Mouse (Mus musculus) spleen, postnatal 36 days (tissue): ENCODE measurements around the gene C1qtnf4.
"Not testable (repeated sequence)": the region's sequence is repeated elsewhere in the genome, so short reads cannot be mapped to it uniquely, and the experiment has no call there.

Experiments used
- DNase-seq, 2 experiments: peaks; one replicate each; pipeline ENCODE4 v3.0.0; 2022; ENCODE audit warnings: low spot score in 2 of 2, mixed read lengths in 1 of 2

The C1qtnf4 gene

DNA sequence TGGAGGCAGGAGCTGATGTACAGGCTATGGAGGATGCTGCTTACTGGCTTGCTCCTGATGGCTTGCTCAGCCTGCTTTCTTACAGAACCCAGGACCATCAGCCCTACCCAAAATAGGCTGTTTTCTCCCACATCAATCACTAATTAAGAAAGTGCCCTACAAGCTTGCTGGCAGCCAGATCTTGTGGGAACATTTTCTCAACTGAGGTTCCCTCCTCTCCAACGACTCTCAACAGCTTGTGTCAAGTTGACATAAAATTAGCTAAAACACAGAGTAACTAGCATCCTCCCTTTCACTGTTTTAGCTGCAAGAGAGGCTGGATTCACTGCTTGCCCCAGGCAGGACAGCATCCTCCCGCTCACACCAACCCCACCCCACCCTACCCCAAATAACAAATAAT lies 3.8 kb upstream of the C1qtnf4 start:
- DNase-seq = no peak

DNA sequence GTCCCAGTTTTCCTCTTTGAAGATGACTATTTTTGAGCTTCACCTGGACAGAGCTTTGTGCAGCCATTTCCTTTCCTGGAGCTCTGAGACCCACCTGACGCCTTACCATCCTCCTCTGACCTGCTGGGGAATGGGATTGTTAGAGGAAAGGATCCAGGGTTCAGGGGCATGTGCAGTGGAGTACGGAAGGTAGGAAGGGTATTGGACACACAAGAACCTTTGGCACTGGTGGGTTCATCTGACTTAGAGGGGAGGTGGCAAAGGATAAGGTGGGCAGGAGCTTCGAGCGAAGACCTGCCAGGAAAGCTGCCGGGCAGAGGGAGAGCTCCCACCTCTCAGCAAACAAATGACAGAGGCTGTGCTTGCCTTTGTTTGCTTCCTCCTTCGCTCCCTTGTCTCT lies 776 bp downstream of the C1qtnf4 start:
- DNase-seq = no peak

DNA sequence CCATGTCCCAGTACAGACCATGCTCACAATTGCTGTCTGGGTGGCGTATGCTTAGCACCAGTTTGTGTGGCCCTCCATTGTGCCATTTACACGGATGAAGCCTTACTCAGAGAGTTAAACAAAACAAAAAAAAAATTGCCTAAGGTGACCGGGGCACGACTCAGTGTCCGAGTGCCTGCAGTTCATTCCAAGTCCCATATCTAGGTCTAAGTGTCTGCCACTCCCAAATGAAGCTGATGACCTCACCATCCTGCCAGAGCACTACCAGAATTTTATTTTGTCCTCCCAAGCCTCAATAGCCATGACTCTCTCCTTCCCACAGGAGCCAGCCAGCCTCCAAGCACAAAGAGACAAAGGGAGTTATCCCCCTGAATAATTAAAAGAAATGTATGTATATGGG lies 2.0 kb downstream of the C1qtnf4 start:
- no peak for DNase-seq

DNA sequence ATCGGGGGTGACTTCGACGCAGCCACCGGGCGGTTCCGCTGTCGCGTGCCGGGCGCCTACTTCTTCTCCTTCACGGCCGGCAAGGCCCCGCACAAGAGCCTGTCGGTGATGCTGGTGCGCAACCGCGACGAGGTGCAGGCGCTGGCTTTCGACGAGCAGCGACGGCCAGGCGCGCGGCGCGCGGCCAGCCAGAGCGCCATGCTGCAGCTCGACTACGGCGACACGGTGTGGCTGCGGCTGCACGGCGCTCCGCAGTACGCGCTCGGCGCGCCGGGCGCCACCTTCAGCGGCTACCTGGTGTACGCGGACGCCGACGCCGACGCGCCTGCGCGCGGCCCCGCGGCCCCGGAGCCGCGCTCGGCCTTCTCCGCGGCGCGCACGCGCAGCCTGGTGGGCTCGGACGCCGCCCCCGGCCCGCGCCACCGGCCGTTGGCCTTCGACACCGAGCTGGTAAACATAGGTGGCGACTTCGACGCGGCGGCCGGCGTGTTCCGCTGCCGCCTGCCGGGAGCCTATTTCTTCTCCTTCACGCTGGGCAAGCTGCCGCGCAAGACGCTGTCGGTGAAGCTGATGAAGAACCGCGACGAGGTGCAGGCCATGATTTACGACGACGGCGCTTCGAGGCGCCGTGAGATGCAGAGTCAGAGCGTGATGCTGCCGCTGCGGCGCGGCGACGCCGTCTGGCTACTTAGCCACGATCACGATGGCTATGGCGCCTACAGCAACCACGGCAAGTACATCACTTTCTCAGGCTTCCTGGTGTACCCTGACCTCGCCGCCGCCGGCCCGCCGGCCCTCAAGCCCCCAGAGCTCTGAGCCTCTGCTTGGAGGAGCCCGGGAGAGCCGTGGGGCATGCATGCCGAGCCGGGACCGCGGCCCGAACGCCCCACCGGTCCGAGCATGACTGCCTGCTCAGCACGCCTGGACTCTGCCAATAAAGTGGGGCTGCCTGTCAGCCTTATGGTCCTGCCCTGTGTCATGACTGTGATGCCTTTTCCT lies 4.2 kb downstream of the C1qtnf4 start:
- peak; percentile 47 to 55 for DNase-seq

DNA sequence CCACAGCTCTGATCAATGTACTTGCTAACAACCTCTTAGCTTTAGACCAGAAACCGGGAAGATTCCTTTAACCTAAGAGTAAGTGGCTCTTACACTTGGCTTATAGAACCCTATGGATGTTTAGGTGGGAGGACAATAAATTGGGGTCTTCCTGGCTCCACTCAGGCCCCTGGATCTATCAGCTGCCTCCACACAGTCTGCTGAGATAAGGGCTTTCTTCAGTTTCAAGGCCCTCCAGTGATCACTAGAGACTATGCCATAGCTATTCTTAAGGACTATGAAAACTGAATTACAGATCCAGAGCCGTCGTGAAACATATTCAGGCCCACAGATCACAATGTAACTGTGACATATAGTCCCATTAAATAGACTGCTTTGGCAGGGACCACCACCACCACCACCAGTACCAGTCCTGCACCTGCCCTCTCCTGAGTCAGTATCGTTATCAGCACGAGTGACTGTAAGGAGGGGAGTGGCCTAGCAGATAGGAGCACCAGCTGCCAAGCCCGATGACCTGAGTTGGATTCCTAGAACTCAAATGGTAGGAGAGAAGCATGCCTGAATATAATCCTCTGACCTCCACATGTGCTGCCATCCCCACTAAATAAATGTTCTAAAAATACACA lies 8.1 kb downstream of the C1qtnf4 start:
- peak; percentile 33 to 46 for DNase-seq

DNA sequence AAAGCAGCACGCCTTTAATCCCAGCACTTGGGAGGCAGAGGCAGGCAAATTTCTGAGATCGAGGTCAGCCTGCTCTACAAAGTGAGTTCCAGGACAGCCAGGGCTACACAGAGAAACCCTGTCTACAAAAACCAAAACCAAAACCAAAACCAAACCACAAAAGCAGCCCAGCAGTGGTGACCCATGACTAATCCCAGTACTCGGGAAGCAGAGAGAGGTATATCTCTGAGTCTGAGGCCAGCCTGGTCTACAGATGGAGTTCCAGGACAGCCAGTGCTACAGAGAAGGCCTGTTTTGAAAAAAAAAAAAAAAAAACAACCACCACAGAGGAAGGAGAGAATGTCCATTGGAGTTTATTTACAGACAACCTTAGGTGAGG lies 8.6 kb downstream of the C1qtnf4 start:
- not testable (repeated sequence) for DNase-seq

DNA sequence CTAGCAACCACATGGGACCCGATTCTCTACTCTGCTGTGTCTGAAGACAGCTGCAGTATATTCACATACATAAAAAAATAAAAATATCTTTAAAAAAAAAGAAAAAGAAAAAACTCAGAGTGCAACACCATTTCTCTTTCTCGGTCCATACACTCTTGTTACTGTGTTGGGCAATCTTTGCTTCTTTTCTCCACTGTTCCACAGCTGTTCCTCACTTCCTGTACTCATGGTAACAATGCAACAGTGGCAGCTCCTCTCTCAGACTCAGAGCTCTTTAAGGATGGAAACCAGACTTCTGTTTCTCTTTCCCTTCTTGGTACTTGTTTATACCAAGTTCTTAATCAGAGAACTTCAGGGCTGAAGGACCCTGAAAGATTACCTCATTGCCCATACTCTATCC lies 17.7 kb downstream of the C1qtnf4 start:
- no peak for DNase-seq

DNA sequence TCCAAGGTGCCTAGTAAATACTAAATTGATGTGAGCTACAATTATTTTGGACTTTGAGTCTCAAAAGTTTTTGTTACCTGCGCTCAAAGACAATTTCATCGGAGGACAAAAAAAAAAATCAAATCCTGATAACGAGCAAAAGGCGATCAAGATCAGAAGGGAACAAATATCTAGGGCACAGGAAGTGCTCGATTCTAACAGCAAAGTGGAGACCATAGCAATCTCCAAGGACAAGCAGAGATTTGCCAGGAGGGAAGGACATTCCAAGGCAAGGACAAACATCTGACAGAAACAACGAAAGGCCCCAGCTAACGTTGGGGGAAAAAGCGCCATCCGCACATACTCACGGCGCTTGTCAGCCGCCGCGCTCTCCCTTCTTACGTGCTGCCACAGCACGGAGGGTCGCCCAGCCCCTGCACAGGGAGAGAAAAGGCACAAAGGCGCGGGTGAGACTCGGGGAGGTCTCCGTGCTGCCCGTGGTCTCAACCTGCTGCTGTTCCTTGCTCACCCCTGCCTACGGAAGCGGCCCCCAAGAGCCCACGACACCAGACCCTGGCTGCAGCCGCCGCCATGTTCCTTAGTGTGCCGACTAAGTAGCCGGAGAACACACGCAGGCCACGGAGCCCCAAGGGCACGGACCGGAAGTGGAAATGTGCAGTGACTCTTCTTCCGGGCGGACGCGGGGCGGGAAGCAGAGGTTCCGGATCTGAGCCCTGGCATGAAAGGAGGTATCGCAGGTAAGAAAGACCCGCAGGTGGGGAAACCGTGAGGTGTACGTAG lies 18.6 kb downstream of the C1qtnf4 start, which contains the start of the genes Kbtbd4 and Ndufs3:
Gene Kbtbd4, plus strand, starts transcription at position 665 of the 780 bp plus-strand sequence.
Gene Ndufs3, minus strand, starts transcription at position 752 of the 780 bp plus-strand sequence.
- peak; percentile 84 to 90 for DNase-seq

DNA sequence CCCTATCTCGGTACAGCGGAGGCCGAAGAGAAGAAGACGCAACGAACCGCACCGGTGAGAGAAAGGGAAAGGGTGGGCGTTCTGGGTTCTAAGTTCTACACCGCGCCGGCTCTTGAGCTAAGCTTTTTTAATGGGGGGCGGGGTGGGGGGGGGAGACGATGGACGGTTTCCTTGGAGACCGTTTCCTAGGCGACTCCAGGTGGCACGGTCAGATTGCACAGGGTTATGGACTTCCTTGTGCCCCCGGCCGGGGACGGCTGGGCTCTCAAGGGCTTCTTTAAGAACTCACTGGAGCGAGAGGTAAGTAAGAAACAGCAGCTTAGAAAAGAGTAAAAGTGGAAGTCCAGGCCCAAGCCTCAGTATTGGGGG lies 19.2 kb downstream of the C1qtnf4 start:
- DNase-seq = peak in 1 of 2 experiments; percentile 5

DNA sequence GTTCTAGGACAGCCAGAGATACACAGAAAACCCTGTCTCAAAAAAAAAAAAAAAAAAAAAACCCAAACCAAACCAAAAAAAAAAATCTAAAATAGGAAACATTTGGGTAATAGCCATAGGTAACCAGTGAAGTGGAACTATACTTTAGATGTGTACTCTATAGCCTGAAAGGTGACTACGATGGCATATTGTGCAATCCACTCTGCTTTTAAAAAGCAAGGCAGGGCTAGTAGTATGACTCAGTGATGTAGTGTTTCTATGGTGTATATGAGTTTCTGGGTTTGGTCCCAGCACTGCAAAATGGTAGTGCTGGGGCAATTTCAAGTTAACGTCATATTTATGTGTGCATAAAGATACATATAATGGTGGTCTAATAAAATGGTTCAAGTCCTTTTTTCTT lies 21.1 kb downstream of the C1qtnf4 start:
- no peak for DNase-seq

DNA sequence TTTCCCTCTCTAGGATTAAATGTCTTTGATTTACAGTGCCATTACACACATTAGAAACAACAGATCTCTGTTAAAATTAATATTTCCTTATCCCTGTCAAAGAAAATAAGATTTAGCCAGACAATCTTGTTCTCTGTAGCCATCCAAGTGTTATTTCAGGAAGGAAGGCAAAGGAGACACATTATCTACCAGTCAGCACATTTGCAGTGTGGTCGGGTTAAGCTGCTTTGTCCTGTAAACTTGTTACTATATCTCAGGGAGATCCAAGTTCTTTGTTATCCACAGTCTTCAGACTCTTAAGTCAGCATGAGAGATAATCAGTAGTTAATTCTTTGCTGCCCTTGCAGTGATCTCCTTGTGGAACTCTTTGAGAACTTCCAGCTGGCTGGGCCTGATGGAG lies 25.2 kb downstream of the C1qtnf4 start:
- no peak for DNase-seq

DNA sequence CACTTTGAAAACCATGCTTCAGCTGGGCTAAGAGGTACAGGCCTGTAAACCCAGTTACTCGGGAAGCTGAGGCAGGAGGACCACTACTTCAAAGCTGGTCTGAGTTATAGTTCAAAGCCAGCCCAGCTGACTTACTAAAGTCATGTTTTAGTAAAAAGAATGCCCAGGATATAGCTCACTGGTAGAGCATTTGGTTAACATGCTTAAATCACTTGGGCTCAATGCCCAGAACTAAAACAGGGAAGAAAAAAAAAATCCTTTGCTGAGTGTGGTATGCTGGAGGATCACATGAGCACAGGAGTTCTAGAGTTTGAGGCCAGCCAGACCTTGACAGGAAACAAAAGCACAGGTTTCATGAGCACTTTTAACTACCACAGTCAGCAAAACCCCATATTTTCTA lies 26.0 kb downstream of the C1qtnf4 start:
- no peak for DNase-seq

DNA sequence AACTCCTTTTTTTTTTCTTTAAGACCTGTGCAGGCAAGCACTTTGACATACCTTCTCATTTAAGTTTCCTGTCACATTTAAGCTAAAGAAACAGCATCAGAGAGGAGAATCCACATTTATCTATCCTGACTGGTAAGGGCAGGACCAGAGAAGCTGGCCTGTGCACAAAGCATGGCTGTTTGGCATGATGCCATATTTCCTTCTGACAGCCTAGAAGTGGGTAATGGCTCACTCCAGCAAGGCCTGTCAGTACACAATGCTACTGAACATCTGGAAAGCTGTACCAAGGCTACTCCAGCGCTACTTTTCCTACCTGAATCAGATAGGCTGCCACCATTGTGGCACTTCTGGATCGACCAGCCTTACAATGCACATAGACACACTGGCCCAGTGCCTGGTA lies 28.0 kb downstream of the C1qtnf4 start:
- no peak for DNase-seq

DNA sequence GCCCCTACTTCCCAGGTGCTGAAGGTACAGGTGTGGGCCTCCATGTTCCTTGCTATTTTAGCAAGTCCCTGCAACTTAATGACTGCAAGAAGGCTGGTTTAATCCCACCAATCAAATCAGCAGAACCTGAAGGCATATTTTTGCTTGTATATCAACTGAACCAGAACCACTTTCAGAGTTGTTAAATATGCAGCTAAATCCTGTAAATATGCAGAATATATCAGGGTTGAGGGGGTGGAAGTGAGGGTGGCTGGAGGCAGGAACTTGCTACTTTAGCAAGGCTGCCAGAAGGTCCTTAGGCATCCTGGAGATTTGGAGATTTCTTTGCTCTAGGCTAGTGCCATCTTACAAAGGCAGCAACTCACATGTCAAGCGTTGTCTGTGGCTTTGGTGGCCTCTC lies 29.9 kb downstream of the C1qtnf4 start:
- DNase-seq = no peak

DNA sequence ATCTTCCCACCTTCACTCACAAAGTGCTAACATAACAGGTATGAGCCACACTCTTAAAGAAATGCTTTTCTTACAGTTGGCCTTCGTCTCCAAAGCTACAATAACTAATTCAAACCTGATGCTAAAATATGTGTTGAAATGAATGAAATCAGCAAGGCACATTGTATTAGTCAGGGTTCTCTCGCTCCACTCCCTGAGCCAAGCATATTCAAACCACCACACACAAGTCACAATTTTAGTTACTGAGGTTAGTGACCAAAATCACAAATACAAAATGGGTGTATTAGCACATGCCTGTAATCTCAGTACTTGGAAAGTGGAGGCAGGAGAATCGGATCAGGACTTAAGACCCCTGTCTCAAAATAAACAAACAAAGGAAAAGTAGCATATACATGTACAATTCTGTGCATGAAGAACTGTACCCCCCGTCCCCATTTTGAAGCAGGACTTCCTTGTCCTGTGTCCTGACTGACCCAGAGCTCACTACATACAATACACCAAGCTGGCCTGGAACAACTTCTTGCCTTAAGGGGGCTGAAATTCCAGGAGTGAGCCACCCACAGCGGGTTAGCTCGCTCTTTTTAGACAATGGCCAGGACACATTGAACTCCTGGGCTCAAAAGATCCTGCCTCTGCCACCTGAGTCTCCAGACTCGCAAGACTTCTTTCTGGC lies 31.0 kb downstream of the C1qtnf4 start:
- peak in 1 of 2 experiments; percentile 4 for DNase-seq

DNA sequence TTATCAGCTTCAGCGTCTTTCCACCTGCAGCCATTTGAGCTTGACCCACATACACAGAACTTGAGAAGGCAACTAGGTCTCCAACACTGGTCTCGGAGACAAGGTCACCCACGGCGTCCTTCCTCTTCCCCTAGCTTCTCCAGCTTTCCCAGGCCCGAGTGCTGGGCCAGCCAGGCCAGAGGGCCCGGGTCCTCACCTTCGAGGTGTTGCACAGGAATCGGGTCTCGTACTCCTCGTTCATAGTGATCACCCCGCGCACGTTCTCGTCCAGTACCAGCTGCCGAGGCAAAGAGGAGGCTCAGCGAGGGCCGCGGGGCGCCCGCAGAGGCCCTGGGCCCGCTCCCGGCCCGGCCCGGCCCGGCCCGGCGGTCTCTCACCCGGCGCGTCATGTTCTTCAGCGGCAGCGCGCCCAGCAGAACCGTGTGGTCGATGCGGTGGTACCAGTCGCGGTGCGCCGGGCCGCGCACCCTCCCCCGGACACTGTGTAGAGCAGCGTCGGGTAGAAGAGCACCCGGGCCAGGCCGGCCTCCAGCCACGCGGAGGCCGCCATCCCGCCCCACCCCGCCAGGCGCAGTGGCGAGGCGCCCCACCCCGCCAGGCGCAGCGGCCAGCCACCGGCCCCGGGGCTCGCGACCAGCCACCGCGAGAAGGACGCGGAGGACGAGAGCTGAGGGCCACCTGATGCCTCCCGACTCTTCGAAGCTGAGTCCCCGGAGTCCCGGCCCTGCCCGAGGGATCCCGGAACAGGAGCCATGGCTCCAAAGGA lies 31.8 kb downstream of the C1qtnf4 start:
- peak; percentile 48 for DNase-seq

DNA sequence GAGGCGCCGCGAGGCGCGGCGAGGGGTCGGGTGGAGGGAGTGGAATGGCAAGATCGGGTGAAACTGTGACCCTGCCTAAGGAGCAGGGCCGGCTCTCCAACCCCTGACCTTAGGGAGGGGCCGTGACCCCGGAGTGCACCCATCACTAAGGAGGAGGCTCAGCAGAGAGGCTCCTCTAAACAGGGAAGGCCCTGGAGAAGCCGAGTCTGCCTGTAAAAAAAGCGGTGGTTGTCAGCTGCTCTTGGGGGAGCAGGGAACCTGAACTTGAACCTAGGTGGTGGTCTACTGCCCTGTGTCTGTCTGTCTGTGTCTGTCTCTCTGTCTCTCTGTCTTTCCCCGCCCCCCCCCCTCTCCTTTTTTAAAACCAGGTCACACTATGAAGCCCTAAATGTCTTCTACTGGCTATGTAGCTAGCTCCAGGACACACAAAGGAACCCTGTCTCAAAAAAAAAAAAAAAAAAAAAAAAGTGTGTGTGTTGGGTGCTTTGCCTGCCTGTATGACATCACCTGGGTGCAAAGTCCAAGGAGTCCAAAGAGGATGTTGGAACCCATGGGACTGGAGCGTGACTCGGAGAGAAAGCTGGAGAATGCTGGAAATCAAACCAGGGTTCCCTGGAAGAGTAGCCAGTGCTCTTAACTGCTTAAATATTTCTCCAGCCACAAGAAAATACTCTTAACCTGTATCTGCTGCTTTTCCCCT lies 32.5 kb downstream of the C1qtnf4 start:
- no peak for DNase-seq

DNA sequence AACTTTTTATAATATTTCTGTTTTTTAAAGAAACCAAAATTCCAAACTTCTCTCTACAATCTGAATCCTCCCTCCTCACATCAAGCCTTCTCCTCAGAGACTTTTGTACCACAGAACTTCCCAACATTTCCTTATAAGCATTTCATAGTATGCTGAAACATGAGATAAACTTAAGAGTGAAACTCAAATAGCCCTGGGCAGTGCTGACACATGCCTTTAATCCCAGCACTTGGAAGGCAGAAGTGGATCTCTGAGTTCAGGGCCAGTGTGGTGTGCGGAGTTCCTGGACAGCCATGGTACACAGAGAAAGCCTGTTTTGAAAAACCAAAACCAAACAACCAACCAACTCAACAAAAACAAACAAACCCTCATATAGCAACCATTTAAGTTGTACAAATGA lies 35.5 kb downstream of the C1qtnf4 start:
- DNase-seq = no peak

DNA sequence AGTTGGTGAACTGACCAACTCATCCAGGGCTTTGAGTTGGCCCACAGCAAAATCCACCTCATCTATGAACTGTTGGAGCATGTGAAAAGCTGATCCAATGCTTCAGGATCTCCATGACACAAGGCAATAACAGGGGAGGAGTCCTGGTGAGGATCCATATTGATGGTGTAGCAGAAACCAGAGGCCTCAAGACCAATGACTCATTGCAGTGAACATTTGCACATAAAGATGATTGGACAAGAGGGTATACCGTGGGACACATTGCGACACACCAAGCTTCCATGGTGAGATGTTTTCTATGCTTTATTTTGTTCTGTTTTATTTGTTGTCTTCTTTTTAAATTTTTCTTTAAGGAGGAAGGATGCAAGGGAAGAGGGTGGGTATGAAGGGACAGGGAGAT lies 37.0 kb downstream of the C1qtnf4 start:
- no peak for DNase-seq

DNA sequence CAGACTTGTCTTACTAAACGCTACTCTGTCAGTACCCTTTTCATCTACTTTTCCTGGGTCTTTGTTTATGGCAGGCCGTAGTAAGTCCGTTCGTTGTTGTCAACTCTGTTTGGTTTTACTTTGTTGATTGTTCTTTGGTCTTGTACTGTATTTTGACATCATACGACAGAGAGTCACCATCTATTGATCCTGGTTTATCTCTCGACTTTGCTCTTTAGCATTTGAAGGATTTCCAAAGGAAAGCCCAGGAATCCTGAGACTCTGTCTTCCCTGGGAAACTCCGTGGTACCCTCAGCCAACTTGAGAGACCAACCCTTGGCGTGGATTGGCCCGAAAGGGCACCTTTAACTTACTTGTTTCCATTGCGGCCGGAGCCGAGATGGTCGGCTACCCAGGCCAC lies 42.9 kb downstream of the C1qtnf4 start:
- no peak for DNase-seq
